Mouse (Mus musculus): ENCODE data around the gene Hist1h2bh. TPM values are rescaled to one million over a fixed set of nuclear protein-coding genes. Genes with fewer than 3 reads are reported as not detected.
"Not testable (repeated sequence)": the region's sequence is repeated elsewhere in the genome, so short reads cannot be mapped to it uniquely, and the experiment has no call there.

Gene Hist1h2bh
- total RNA-seq, 2 experiments from 2014 or later: 1.7 to 2.1 TPM

DNA sequence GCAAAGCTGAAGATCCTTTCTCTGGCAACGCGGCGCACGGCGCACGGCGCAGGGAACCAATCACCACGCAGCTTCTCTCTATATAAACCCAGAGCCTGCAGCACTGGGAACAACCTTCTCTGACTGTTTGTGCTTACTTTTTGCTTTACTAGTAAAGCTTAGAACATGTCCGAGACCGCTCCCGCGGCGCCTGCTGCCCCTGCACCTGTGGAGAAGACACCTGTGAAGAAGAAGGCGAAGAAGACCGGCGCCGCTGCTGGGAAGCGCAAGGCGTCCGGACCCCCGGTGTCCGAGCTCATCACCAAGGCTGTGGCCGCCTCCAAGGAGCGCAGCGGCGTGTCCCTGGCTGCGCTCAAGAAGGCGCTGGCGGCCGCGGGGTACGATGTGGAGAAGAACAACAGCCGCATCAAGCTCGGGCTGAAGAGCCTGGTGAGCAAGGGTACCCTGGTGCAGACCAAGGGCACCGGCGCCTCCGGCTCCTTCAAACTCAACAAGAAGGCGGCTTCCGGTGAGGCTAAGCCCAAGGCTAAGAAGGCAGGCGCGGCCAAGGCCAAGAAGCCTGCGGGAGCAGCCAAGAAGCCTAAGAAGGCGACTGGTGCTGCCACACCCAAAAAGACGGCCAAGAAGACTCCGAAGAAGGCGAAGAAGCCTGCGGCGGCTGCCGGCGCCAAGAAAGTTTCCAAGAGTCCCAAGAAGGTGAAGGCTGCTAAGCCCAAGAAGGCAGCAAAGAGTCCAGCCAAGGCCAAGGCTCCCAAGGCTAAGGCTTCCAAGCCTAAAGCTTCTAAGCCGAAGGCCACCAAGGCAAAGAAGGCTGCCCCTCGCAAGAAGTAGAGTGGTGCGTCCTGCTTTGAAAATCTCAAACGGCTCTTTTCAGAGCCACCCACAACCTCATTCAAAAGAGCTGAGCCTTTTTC, 12.0 kb upstream of the Hist1h2bh start:
- intact Hi-C loops (cut with DNase I): no loop called here
- DNase-seq: peak in 1 of 2 experiments; percentile 45

DNA sequence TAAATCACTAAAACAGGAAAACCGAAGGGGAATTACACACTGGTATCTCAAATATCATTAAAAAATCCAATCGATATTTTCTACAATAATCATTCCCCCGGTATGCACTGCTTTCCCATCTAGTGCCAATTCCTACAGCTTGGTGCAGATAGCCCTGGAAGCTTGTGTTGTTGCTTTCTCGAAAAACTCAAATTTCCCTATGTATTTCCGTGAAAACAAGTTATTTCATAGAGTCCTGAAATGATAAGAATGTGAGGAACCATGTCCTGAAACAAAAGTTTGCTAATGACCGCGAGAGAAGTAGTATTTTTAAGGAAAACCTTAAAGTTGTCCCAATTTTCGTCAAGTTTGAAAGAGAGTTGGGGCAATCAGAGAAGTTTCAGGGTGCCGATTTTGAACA, 11.2 kb upstream of the Hist1h2bh start:
- intact Hi-C loops (cut with DNase I): no loop called here
- no peak for DNase-seq

DNA sequence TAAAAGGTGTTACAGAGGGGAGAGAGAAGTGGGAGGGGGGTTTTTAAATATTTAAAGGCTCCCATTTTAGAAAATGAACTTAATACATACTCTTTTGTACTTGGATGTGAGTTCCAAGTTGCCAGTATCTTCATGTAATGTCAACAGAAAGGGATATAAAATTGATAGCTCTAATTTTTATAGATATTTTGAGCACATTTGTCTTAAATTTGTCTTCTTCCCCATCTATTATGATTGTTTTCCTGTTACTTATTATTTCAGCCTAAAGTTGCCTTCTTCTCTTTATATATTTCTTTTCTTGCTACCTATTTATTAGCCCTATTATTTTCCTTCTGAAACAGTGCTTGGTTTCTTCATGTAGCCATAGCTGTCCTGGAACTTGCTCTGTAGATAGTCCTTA, 9.8 kb upstream of the Hist1h2bh start, which contains the start of gene Hist1h1d:
Gene Hist1h1d, plus strand, starts transcription at position 301 of the 400 bp plus-strand sequence.
- intact Hi-C loops (cut with DNase I): no loop called here

DNA sequence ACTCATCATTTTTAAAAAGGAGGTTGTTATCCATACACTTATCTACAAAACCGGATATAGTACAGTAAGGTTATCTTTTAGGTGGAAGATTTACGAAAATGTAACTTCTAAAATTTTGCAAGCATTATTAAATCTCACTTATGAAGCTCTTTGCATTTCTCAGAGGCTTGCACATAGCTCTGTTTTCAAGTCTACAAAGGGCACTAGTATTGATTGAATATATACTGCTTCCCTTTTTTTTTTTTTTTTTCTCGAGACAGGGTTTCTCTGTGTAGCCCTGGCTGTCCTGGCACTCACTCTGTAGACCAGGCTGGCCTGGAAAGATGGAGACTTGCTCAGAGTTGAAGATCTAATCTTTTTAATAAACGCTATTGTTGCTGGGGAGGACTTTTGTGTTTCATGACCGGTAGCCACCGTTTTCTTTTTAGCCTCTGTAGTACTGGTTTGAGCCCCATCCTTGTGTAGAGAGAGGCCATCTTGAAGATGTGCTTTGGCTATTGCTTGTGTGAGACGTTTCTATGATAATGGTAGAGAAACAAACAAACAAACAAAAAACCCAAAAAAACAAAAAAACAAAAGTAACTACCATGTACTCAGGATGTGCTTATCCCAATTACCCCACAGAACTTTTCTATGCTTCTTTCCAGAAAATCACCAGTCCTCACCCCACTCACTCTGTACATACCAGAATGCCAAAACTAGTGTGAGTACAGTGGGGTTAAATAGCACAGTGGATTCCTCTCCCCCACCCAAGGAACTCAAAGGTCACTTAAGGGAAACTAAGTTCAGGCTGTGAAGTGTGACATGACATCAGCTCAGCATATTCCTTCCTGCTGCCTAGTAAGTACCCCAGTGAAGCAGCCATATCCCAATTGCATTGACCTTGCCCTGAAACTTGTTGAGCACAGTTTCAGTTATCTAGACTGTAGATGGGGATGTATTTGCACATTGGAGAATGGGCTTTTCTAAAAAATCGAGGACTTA, 9.0 kb upstream of the Hist1h2bh start:
- no peak for DNase-seq
- intact Hi-C loops (cut with DNase I): no loop called here

More for the DNA sequence above, 9.8 kb upstream of the Hist1h2bh start, which contains the start of gene Hist1h1d:
- no peak for DNase-seq

DNA sequence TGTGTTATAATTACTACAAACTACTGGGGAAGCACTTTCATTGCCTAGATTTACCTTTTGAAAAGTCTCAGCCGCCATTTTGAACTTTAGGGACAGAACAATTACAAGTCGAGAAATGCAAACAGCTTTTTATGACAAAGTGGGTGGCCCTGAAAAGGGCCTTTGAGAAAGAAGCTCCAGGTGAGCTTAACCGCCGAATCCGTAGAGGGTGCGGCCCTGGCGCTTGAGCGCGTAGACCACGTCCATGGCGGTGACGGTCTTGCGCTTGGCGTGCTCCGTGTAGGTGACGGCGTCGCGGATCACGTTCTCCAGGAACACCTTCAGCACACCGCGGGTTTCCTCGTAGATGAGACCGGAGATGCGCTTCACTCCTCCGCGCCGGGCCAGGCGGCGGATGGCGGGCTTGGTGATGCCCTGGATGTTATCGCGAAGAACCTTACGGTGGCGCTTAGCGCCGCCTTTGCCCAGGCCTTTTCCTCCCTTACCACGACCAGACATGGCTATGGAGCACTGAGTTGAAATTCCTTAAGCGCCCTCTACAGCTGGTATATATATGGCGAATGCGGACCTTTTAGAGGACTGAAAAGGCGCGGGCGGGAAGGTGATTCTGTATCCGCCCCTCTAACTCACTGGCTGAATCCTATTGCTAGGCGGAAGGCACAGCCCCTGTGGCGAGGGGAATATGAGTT, 8.1 kb upstream of the Hist1h2bh start, which contains the start of gene Hist1h4f:
Gene Hist1h4f, minus strand, starts transcription at position 503 of the 689 bp plus-strand sequence.
- intact Hi-C loops (cut with DNase I): not testable (repeated sequence)

DNA sequence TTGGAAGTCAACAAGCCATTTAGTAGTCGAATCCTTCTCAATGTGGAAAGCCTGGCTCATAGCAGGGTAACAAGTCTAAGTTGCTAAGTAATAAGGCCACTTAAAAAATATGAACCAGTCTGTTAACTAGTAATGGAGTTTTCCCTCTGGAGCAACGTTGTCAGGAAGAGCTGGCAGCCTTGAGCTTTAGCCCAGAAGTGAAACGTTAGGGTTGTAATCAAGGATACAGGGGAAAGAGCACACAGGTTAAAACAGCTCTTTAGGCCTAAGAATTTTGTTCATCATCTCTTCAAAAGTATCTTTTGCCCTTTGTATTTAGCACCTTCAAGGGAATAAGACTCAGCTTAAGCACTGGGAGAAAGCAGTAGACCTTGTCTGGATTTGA, 7.6 kb upstream of the Hist1h2bh start:
- DNase-seq: no peak
- intact Hi-C loops (cut with DNase I): no loop called here

More for the DNA sequence above, 8.1 kb upstream of the Hist1h2bh start, which contains the start of gene Hist1h4f:
- peak; percentile 38 to 47 for DNase-seq

DNA sequence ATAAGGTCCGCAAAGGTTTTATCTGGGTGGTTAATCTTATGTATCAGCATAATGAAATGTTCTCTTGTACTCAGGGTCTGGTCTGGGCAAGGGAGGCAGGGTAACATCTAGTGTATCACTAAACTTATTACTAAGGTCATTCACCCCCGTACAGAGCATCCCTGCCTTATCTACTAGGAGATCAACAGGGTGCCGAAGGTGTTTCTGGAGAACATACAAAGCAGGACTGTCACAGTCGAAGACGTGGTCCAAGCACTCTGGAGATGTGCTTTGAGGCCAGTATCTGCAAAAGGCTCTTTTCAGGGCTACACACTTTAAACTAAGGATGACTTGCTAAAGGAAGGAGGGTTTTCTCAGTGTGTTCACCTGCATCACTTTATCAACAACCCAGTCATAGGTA, 3.5 kb upstream of the Hist1h2bh start:
- no peak for DNase-seq
- intact Hi-C loops (cut with DNase I): no loop called here

DNA sequence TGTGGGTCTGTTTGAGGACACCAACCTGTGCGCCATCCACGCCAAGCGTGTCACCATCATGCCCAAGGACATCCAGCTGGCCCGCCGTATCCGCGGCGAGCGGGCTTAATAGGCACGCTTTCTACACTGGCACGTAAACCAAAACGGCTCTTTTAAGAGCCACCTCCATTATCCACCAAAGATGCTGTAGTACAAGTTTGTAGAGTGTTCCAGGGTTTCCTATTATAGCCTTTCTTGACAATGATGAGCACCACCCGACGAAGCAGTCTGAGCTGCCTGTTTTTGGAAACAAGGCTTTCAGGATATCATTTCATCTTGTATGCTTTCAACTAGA, 1.6 kb upstream of the Hist1h2bh start:
- DNase-seq; intact Hi-C loops (cut with DNase I): not testable (repeated sequence)

DNA sequence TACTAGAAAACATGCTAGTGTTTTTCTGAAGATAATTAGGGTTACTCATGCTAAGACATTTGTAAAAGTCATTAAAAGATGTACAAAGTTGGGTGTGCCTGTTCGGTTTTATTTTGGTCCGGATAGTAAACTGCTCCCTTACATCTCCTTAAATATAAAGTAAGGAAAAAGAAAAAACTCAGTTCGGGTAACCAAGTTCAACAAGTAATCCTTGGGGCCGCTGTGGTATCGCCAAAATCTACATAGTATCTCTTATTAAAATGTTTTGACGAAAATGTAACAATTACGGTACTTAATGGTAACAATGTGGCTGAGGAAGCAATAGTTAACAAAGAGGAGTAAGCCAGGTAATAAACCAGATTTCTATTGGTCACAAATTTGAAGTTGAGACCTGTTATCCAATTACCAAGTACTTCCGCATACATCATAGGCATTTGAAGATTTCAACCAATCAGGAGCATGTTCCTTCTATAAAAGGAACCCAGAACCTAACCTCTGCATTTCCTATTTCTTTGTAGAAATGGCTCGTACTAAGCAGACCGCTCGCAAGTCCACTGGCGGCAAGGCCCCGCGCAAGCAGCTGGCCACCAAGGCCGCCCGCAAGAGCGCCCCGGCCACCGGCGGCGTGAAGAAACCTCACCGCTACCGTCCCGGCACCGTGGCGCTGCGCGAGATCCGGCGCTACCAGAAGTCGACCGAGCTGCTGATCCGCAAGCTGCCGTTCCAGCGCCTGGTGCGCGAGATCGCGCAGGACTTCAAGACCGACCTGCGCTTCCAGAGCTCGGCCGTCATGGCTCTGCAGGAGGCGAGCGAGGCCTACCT, 984 bp upstream of the Hist1h2bh start, which contains the start of gene Hist1h3f:
Gene Hist1h3f, plus strand, starts transcription at position 88 of the 822 bp plus-strand sequence.
- intact Hi-C loops (cut with DNase I): no loop called here
- DNase-seq: peak in 1 of 2 experiments; percentile 60

DNA sequence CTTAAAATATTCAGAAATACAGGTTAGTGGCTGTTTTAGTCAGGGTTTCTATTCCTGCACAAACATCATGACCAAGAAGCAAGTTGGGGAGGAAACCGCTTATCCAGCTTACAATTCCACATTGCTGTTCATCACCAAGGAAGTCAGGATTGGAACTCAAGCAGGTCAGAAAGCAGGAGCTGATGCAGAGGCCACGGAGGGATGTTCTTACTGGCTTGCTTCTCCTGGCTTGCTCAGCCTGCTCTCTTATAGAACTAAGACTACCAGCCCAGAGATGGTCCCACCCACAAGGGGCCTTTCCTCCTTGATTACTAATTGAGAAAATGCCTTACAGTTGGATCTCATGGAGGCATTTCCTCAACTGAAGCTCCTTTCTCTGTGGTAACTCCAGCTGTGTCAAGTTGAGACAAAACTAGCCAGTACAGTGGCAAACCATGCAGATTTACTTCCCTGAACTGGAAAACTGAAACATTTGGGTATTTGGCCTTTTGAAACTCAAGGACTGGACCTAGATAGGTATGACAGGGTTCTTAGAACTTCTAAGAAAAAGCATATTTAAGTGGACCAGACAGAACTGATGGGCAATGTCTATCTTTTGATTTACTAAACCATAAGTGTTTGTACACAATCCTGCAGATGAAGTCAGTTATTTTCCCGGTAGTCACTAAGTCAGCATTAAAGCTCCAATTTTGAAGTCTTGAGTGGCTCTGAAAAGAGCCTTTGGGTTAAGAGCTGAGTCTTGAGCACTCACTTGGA, 789 bp downstream of the Hist1h2bh start:
- DNase-seq; intact Hi-C loops (cut with DNase I): not testable (repeated sequence)

DNA sequence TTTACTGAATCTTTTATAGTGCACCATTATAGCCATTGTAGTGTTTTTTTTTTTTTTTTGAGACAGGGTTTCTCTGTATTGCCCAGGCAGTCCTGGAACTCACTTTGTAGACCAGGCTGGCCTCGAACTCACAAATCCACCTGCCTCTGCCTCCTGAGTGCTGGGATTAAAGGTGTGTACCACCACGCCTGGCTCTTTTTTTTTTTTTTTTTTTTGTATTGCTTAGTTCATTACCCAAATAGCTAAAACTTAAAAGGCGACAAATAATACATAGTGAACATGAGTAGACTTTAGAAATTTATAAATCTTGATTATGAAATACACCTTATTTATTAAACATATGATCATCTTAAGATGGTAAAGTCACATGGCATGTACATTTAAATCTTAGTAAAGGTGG, 1.7 kb downstream of the Hist1h2bh start:
- no peak for DNase-seq
- intact Hi-C loops (cut with DNase I): no loop called here

DNA sequence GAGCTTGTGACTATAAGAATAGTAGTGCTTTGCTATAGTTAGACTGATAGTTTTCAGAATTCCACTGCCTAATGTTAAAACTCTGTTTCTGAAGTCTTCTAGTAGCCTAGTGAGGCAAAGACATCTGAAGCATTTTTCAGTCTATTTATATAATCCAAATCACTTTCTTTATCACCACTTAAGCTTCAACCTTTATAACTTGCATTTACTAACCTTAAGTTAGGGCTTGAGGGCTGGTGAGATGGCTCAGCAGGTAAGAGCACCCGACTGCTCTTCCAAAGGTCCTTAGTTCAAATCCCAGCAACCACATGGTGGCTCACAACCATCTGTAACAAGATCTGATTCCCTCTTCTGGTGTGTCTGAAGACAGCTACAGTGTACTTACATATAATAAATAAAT, 3.4 kb downstream of the Hist1h2bh start:
- intact Hi-C loops (cut with DNase I); DNase-seq: not testable (repeated sequence)

DNA sequence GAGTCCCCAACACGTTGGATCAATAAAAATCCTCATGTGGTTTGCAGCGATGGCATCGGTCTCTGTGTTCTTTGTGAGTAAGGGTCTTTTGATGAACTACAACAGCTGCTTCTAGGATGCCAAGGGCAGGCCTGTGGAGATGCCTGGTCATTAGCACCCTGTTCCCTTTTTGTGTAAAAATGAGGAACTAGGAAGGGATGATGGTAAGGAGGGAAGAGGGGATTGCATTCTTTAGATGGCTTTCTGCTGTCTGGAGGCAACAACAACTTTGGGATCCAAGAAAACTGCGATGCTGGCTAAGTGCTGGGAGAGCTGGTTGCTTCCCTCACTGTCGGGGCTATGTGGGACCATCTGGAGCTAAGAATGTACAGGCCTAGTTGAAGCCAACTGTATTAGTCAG, 4.9 kb downstream of the Hist1h2bh start:
- intact Hi-C loops (cut with DNase I): no loop called here

DNA sequence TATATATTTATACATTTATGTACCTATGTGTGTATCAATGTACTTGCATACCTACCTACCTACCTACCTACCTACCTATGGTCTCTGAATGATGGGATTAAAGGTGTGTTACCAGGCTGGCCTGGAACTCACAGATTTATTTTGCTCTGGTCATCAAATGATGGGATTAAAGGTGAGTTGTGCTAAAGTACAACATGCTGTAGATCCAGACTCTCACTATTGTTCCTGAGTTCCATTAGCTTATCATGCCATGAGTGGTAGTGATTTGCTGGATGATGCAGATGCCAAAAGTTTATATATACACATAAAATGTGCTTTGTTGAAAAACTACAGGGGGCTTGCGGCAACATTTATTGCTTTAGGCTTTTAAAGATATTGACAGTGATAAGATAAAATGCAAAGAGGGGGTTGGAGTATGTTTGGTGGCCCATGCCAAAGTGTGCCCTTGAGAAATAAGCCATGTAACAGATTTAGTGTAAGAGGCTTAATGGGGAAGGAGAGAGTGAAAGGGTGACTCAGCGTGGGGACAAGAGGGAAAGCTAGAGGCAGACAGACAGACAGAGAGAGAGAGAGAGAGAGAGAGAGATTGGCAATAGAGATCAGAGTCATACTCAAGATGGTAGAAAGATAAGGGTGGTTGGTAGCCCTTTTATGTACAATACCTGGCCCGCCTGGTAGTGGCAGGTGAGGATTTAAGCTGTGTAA, 6.0 kb downstream of the Hist1h2bh start:
- intact Hi-C loops (cut with DNase I): no loop called here
- no peak for DNase-seq

More for the DNA sequence above, 4.9 kb downstream of the Hist1h2bh start:
- no peak for DNase-seq

DNA sequence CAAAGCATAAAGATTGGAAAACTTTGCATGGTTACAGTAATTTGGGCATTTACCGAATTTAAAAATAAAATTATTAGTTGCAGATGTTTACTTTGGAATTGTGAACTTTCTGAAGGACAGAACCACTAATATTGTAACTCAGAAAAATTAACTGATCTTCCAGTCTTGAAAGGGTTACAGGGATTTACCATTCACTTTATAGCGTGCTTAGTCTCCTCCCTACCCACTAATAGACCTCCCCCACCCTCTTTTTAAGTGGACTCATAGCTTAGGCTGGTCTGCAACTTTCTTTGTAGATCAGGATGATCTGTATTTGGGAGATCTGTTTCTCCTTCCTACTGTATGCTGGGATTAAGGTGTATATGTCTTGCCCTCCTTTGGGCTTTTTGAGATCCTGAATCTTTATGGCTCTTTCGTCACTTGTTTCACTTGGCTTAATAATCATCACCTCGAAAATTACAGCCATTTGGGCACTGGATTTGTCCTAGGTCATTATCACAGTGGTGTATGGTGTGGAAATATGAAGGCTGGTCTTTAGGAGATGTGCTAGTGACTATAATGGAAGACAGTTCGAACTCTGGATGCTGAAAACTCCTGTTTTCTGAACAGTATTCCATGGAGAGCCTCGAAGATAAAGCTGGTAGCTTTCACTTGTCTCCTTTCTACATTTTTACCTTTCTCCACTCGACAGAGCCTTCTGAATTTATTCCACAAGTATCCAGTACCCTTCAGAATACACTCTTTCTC, 6.9 kb downstream of the Hist1h2bh start:
- intact Hi-C loops (cut with DNase I): no loop called here
- DNase-seq: no peak

DNA sequence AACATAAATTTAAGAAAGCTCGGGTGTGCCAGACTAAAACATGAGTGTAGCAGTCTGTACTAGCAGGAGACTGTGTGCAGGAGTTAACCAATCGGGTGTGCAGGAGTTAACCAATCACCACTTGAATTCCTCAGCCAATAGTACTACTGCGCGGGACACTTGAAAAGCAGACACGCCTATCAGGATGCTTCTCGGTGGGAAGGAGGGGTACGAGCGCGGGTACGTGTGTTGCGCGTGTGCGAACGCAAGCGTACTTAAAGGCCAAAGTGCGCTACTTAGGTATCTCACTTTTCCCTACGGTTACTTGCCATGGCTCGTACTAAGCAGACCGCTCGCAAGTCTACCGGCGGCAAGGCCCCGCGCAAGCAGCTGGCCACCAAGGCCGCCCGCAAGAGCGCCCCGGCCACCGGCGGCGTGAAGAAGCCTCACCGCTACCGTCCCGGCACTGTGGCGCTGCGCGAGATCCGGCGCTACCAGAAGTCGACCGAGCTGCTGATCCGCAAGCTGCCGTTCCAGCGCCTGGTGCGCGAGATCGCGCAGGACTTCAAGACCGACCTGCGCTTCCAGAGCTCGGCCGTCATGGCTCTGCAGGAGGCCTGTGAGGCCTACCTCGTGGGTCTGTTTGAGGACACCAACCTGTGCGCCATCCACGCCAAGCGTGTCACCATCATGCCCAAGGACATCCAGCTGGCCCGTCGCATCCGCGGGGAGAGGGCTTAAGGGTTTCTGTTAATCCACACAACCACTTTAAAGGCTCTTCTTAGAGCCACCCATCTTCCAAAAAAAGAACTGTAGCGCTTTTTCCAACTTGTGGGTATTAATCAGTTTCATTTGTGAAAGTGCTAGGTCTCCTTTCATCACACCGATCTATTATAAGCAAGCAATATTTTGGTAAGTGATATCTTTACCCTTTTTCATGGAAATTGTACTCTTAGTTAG, 7.8 kb downstream of the Hist1h2bh start, which contains the start of gene Hist1h3g:
Gene Hist1h3g, plus strand, starts transcription at position 286 of the 939 bp plus-strand sequence.
- intact Hi-C loops (cut with DNase I): not testable (repeated sequence)
- DNase-seq: peak; percentile 57 to 70

Data from gastrocnemius, postnatal 36 days (tissue).